ENCODE assay signal across 18 mouse cellular contexts in the genomic region with DNA sequence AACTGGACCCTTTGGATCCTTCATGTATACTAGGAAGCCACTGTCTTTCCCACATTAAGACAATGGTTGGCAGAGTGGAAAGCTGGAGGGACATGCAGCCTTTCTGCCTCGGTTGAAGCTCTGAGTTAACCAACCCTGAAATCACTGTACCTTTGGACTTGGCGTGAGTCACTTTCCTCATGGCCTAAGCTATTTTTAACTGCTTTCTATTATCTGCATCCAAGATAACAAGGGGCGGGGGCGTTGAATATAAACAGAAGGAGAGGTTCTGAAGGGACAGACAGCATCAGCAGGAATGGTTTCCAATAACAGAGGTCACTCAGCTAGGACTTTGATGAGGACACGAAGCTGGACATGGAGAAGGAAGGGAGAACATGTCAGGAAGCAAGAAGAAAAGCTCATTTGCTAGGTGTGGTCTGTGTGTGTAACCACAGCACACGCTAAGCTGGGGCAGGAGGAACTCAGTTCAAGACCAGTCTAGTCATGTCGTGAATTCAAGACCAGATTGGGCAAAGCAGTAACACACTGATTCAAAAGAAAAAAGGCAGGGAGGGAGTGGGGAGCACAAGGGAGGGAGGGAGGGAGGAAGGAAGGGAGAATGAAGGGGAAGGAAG.
A peak's percentile ranks its signal among the peaks of the same experiment; 100 is the strongest.
DNase-seq lines count a peak whose midpoint lies in the region; ATAC-seq and TF ChIP-seq lines count a peak whose summit lies in the region.
"Had no signal": no experiment of that assay in that cellular context is flagged by ENCODE, and none has a peak within 500 bp of the region (broad histone marks: within the 10 kb centered on the region; RNA-seq: fewer than 3 reads in every experiment).

No protein-coding gene starts in this region.

- no peaks in the 10 kb centered on the region for H3K36me3 ChIP-seq in midbrain, embryonic 11.5 days (ENCODE audit: control insufficient read depth, insufficient read depth, low read length)
- no peaks in the 10 kb centered on the region for H3K36me3 ChIP-seq in midbrain, embryonic 15.5 days (replicated peaks)
- H3K36me3 ChIP-seq in intestine, embryonic 14.5 days (ENCODE audit: control insufficient read depth, insufficient read depth, low read length) = no peaks in the 10 kb centered on the region
- H3K36me3 ChIP-seq in hindbrain, postnatal 0 days (ENCODE audit: insufficient read depth, low read length) = no peaks in the 10 kb centered on the region
- H3K36me3 ChIP-seq: embryonic facial prominence, embryonic 15.5 days; forebrain, embryonic 15.5 days; midbrain, embryonic 12.5 days had no signal

- H3K9ac ChIP-seq in midbrain, embryonic 11.5 days (ENCODE audit: low read length) = no peak overlapping the region
- H3K9ac ChIP-seq in midbrain, embryonic 15.5 days = no peak overlapping the region
- no peak overlapping the region for H3K9ac ChIP-seq in intestine, embryonic 14.5 days (ENCODE audit: low read length)
- no peak overlapping the region for H3K9ac ChIP-seq in hindbrain, postnatal 0 days (replicated peaks; ENCODE audit: low read length)
- H3K9ac ChIP-seq: embryonic facial prominence, embryonic 15.5 days; forebrain, embryonic 15.5 days; midbrain, embryonic 12.5 days had no signal

- TF ChIP-seq CTCF in hindbrain, postnatal 0 days (IDR thresholded peaks at IDR 0.05; ENCODE audit: low read depth) = no peak

- DNase-seq in kidney, adult 11 months = peak; percentile 44
- no peak for DNase-seq in kidney, postnatal 4 days
- peak; percentile 62 for DNase-seq in midbrain, embryonic 11.5 days (ENCODE audit: low spot score, missing footprints)
- DNase-seq in intestine, embryonic 14.5 days (ENCODE audit: low spot score) = no peak
- DNase-seq in yolk sac, embryonic 10.5 days (ENCODE audit: low spot score) = peak; percentile 64
- no peak for DNase-seq in hindbrain, postnatal 0 days (ENCODE audit: low spot score)
- DNase-seq in cerebellum, adult 11-12 months = no peak
- DNase-seq: cerebellum, adult 18-20 months; gastrocnemius, postnatal 25 days; thymus, postnatal 25 days had no signal

- no peak overlapping the region for H3K4me2 ChIP-seq in midbrain, embryonic 11.5 days
- H3K4me2 ChIP-seq in midbrain, embryonic 15.5 days = no peak overlapping the region
- no peak overlapping the region for H3K4me2 ChIP-seq in intestine, embryonic 14.5 days (ENCODE audit: low read length)
- no peak overlapping the region for H3K4me2 ChIP-seq in hindbrain, postnatal 0 days (ENCODE audit: low read depth, low read length)
- H3K4me2 ChIP-seq: embryonic facial prominence, embryonic 15.5 days; forebrain, embryonic 15.5 days; midbrain, embryonic 12.5 days had no signal

- no peaks in the 10 kb centered on the region for H3K9me3 ChIP-seq in midbrain, embryonic 11.5 days (ENCODE audit: control insufficient read depth, low read length)
- no peaks in the 10 kb centered on the region for H3K9me3 ChIP-seq in midbrain, embryonic 15.5 days
- H3K9me3 ChIP-seq in intestine, embryonic 14.5 days (ENCODE audit: control insufficient read depth, low read length) = peaks cover 4% of the 10 kb centered on the region; the same call in 1 of the 2 replicates
- H3K9me3 ChIP-seq in hindbrain, postnatal 0 days (ENCODE audit: low read length) = 0 out of 2 replicates have a peak, but pooled peaks cover 4% of the 10 kb centered on the region
- H3K9me3 ChIP-seq: embryonic facial prominence, embryonic 15.5 days; forebrain, embryonic 15.5 days had no signal

- H3K4me3 ChIP-seq in midbrain, embryonic 11.5 days (ENCODE audit: low read depth, low read length) = no peak overlapping the region
- no peak overlapping the region for H3K4me3 ChIP-seq in midbrain, embryonic 15.5 days
- H3K4me3 ChIP-seq in intestine, embryonic 14.5 days (ENCODE audit: low read depth, low read length) = no peak overlapping the region
- H3K4me3 ChIP-seq in hindbrain, postnatal 0 days (ENCODE audit: low read length) = no peak overlapping the region
- H3K4me3 ChIP-seq: embryonic facial prominence, embryonic 15.5 days; forebrain, embryonic 15.5 days; layer of hippocampus, adult 2 months; midbrain, embryonic 12.5 days had no signal

- 0 out of 2 replicates have a peak, but pooled peaks cover 3% of the 10 kb centered on the region for H3K27me3 ChIP-seq in midbrain, embryonic 11.5 days (ENCODE audit: control insufficient read depth, insufficient read depth, low read length)
- no peaks in the 10 kb centered on the region for H3K27me3 ChIP-seq in midbrain, embryonic 15.5 days (replicated peaks)
- H3K27me3 ChIP-seq in intestine, embryonic 14.5 days (replicated peaks; ENCODE audit: control insufficient read depth, insufficient read depth, low read length) = no peaks in the 10 kb centered on the region
- H3K27me3 ChIP-seq in hindbrain, postnatal 0 days (ENCODE audit: insufficient read depth, low read length) = no peaks in the 10 kb centered on the region
- H3K27me3 ChIP-seq: embryonic facial prominence, embryonic 15.5 days; forebrain, embryonic 15.5 days had no signal

- ATAC-seq in midbrain, embryonic 11.5 days (ENCODE audit: low FRiP score) = no peak
- ATAC-seq in midbrain, embryonic 15.5 days (replicated peaks) = no peak
- peak; percentile 64; the same call in 1 of the 2 replicates for ATAC-seq in intestine, embryonic 14.5 days (replicated peaks; ENCODE audit: low FRiP score, low TSS enrichment, low read depth)
- ATAC-seq in hindbrain, postnatal 0 days = no peak
- ATAC-seq: activated CD4-positive, CD25-positive, alpha-beta regulatory T cell, adult 4 months; CD4-positive, CD25-positive, alpha-beta regulatory T cell, adult 4 months; forebrain, embryonic 15.5 days; hindbrain, embryonic 16.5 days had no signal

- no peaks in the 10 kb centered on the region for H3K4me1 ChIP-seq in midbrain, embryonic 11.5 days (ENCODE audit: control insufficient read depth, insufficient read depth, low read length)
- no peaks in the 10 kb centered on the region for H3K4me1 ChIP-seq in midbrain, embryonic 15.5 days
- no peaks in the 10 kb centered on the region for H3K4me1 ChIP-seq in intestine, embryonic 14.5 days (replicated peaks; ENCODE audit: control insufficient read depth, insufficient read depth, low read length)
- no peaks in the 10 kb centered on the region for H3K4me1 ChIP-seq in hindbrain, postnatal 0 days (ENCODE audit: insufficient read depth, low read length)
- H3K4me1 ChIP-seq: embryonic facial prominence, embryonic 15.5 days; forebrain, embryonic 15.5 days; midbrain, embryonic 12.5 days had no signal

- H3K27ac ChIP-seq in midbrain, embryonic 11.5 days (ENCODE audit: low read depth, low read length) = no peak overlapping the region
- no peak overlapping the region for H3K27ac ChIP-seq in midbrain, embryonic 15.5 days
- H3K27ac ChIP-seq in intestine, embryonic 14.5 days (ENCODE audit: low read depth) = no peak overlapping the region
- no peak overlapping the region for H3K27ac ChIP-seq in hindbrain, postnatal 0 days
- H3K27ac ChIP-seq: embryonic facial prominence, embryonic 15.5 days; forebrain, embryonic 15.5 days; layer of hippocampus, adult 2 months; midbrain, embryonic 12.5 days had no signal

- 76% methylated on average over 7 of the region's 7 CpGs for WGBS in midbrain, embryonic 11.5 days
- WGBS in midbrain, embryonic 15.5 days = 76% methylated on average over 7 of the region's 7 CpGs
- 43% methylated on average over 7 of the region's 7 CpGs for WGBS in intestine, embryonic 14.5 days
- 73% methylated on average over 7 of the region's 7 CpGs for WGBS in hindbrain, postnatal 0 days

Comparison
In these comparisons a context has a peak if more than half of its experiments do, and no peak if none do; other contexts are left out.
1. DNase-seq: peak in kidney, adult 11 months (single experiment), midbrain, embryonic 11.5 days (single experiment) and yolk sac, embryonic 10.5 days (single experiment); none in kidney, postnatal 4 days (0 of 2), intestine, embryonic 14.5 days (single experiment), hindbrain, postnatal 0 days (single experiment) and cerebellum, adult 11-12 months (single experiment).